ENCODE assay signal across 11 mouse cellular contexts in the genomic region with DNA sequence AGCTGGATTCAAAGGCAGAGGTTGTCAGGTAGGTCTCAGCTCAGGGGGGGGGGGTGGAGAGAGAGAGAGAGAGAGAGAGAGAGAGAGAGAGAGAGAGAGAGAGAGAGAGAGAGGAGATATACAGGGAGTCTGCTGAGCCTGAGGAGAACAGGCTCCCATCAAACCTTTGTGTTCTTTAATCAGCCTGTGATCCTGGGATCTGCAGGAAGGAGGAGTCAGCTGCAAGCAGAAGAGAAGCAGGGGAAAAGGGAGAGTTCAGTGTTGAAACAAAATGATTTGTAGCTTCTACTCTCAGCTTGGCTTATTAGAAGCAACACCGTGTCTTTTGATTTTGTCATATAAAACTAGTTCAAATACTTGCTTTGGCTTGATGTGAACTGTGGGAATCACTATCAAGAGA. TPM values are rescaled to one million over a fixed set of nuclear protein-coding genes. Genes with fewer than 3 reads are reported as not detected.
DNase-seq lines count a peak whose midpoint lies in the region; ATAC-seq and TF ChIP-seq lines count a peak whose summit lies in the region.
"Had no signal": no experiment of that assay in that cellular context is flagged by ENCODE, and none has a peak within 500 bp of the region (broad histone marks: within the 10 kb centered on the region; RNA-seq: fewer than 3 reads in every experiment).

TSS of gene Gpr149 (minus strand) at position 168 of the 400 bp plus-strand sequence.

- intact Hi-C loops in heart, postnatal 10 days (cut with DNase I) = no loop called here
- intact Hi-C loops in left cerebral cortex, postnatal 25 days (cut with DNase I) = no loop called here
- intact Hi-C loops in left cerebral cortex, postnatal 4 days (cut with DNase I) = loop anchor here (2.0 kb wide), 1 partner anchor 64 kb away; no protein-coding TSS in a partner anchor

- H3K4me3 ChIP-seq in heart, embryonic 14.5 days (ENCODE audit: control insufficient read depth in 1 of 2, insufficient read depth in 1 of 2, low read depth in 1 of 2, low read length in 2 of 2) = peak within 1 kb of the TSS; percentile 40 to 41
- H3K4me3 ChIP-seq in ES-E14 (ENCODE audit: insufficient read depth in 1 of 2, low read depth in 1 of 2, low read length in 2 of 2, poor library complexity in 1 of 2, severe bottlenecking in 1 of 2) = peak within 1 kb of the TSS; percentile 52 to 56; a peak in 2 of 4 replicates
- peak within 1 kb of the TSS; percentile 55 for H3K4me3 ChIP-seq in hindbrain, embryonic 10.5 days
- H3K4me3 ChIP-seq in midbrain, embryonic 10.5 days = peak within 1 kb of the TSS; percentile 63

- peak within 1 kb of the TSS; percentile 87 for H3K4me2 ChIP-seq in heart, embryonic 14.5 days (ENCODE audit: low read length)

- no peak within 1 kb of the TSS for H3K27ac ChIP-seq in heart, embryonic 14.5 days (replicated peaks in 1 of 2; ENCODE audit: control insufficient read depth in 1 of 2, insufficient read depth in 1 of 2, low read depth in 2 of 2, low read length in 2 of 2)
- H3K27ac ChIP-seq in ES-E14 (ENCODE audit: insufficient read depth, low read depth, low read length, poor library complexity, severe bottlenecking) = no peak within 1 kb of the TSS
- H3K27ac ChIP-seq in hindbrain, embryonic 10.5 days = 0 out of 2 replicates have a peak within 1 kb of the TSS, but pooled peaks have one; percentile 46
- H3K27ac ChIP-seq in midbrain, embryonic 10.5 days (replicated peaks) = no peak within 1 kb of the TSS

- H3K9me3 ChIP-seq in heart, embryonic 14.5 days (ENCODE audit: control insufficient read depth, low read length) = no peaks in the 10 kb centered on the region
- H3K9me3 ChIP-seq in ES-E14 (ENCODE audit: control insufficient read depth, insufficient read depth, low read depth, low read length) = no peaks in the 10 kb centered on the region
- H3K9me3 ChIP-seq in hindbrain, embryonic 10.5 days = no peaks in the 10 kb centered on the region
- H3K9me3 ChIP-seq in midbrain, embryonic 10.5 days (replicated peaks) = no peaks in the 10 kb centered on the region

- H3K9ac ChIP-seq in heart, embryonic 14.5 days (ENCODE audit: low read length) = peak within 1 kb of the TSS; percentile 34; the same call in 1 of the 2 replicates
- no peak within 1 kb of the TSS for H3K9ac ChIP-seq in ES-E14 (ENCODE audit: insufficient read depth, low read depth, low read length, poor library complexity, severe bottlenecking)

- H3K27me3 ChIP-seq in heart, embryonic 14.5 days (ENCODE audit: control insufficient read depth, insufficient read depth, low read length) = peaks cover 15% of the 10 kb centered on the region
- peaks cover 30% of the 10 kb centered on the region for H3K27me3 ChIP-seq in hindbrain, embryonic 10.5 days (ENCODE audit: insufficient read depth, poor library complexity, severe bottlenecking)
- peaks cover 34% of the 10 kb centered on the region for H3K27me3 ChIP-seq in midbrain, embryonic 10.5 days (ENCODE audit: low read depth, poor library complexity, severe bottlenecking)

- no peaks in the 10 kb centered on the region for H3K36me3 ChIP-seq in heart, embryonic 14.5 days (ENCODE audit: control insufficient read depth, insufficient read depth, low read length)
- H3K36me3 ChIP-seq in ES-E14 (ENCODE audit: control insufficient read depth, insufficient read depth, low read length, poor library complexity, severe bottlenecking) = no peaks in the 10 kb centered on the region
- no peaks in the 10 kb centered on the region for H3K36me3 ChIP-seq in hindbrain, embryonic 10.5 days
- no peaks in the 10 kb centered on the region for H3K36me3 ChIP-seq in midbrain, embryonic 10.5 days

- DNase-seq in heart, postnatal 10 days = no peak
- no peak for DNase-seq in ES-E14 (ENCODE audit: low read depth, low spot score)
- DNase-seq in hindbrain, embryonic 10.5 days (ENCODE audit: low spot score) = no peak
- no peak for DNase-seq in midbrain, embryonic 10.5 days (ENCODE audit: low spot score)
- no peak for DNase-seq in left cerebral cortex, postnatal 25 days (ENCODE audit: low spot score in 2 of 2)
- DNase-seq in right cerebral cortex, postnatal 4 days = no peak
- no peak for DNase-seq in left cerebral cortex, postnatal 4 days
- DNase-seq: adrenal gland, adult 8-10 months had no signal

- no peak for ATAC-seq in heart, embryonic 14.5 days (ENCODE audit: insufficient number of reproducible peaks, insufficient read depth, low FRiP score, low read depth)
- ATAC-seq: inflammation-experienced regulatory T-cells, adult 6 months had no signal

- in situ Hi-C loops in ES-E14 (cut with MboI; ENCODE audit: low sequenced_read_pairs in 2 of 2, unreplicated experiment in 2 of 2) = no loop called here

- H3K4me1 ChIP-seq in heart, embryonic 14.5 days (ENCODE audit: control insufficient read depth in 2 of 2, insufficient read depth in 2 of 2, low read length in 2 of 2) = peaks cover 0 to 2% of the 10 kb centered on the region in 2 experiments; a peak in 1 of 4 replicates
- H3K4me1 ChIP-seq in ES-E14 (ENCODE audit: control insufficient read depth in 2 of 2, insufficient read depth in 2 of 2, low read length in 2 of 2, poor library complexity in 1 of 2) = no peaks in the 10 kb centered on the region
- H3K4me1 ChIP-seq in hindbrain, embryonic 10.5 days (replicated peaks) = peaks cover 15% of the 10 kb centered on the region
- H3K4me1 ChIP-seq in midbrain, embryonic 10.5 days = peaks cover 14% of the 10 kb centered on the region

- WGBS in heart, embryonic 14.5 days = 69% methylated on average over 1 of the region's 1 CpGs
- WGBS in hindbrain, embryonic 10.5 days = 89% methylated on average over 1 of the region's 1 CpGs
- WGBS in midbrain, embryonic 10.5 days = 86% methylated on average over 1 of the region's 1 CpGs

TF ChIP-seq in ES-E14, 5 proteins besides CTCF, POLR2A, EP300 and RAD21:
- TF ChIP-seq ZNF384 (IDR thresholded peaks at IDR 0.05; ENCODE audit: low read depth, low read length) (no peak), ZC3H11A (IDR thresholded peaks at IDR 0.05; ENCODE audit: borderline replicate concordance, low read depth, low read length) (no peak), CHD2 (IDR thresholded peaks at IDR 0.05; ENCODE audit: low read depth, low read length) (no peak), MAFK (IDR thresholded peaks at IDR 0.05; ENCODE audit: insufficient read depth, low read depth, low read length) (no peak), HCFC1 (IDR thresholded peaks at IDR 0.05; ENCODE audit: borderline replicate concordance, insufficient read depth, low read length) (no peak)

RNA-seq across cellular contexts. Expression of gene Gpr149, which starts in this region (rescaled TPM):
- polyA plus RNA-seq in heart, embryonic 14.5 days (2014; fragmentation: Nextera tagmentation; extraction: Ambion mirVana) = 0.19 TPM in 1 of 2 replicates, not detected in the other
- total RNA-seq in heart, postnatal 10 days (2021) = not detected
- 0.13 TPM in 1 of 2 replicates, not detected in the other for total RNA-seq in ES-E14 (2012; rRNA removed)
- polyA plus RNA-seq in hindbrain, embryonic 10.5 days (2016; fragmentation: Nextera tagmentation; extraction: Ambion mirVana) = 0.30 and 0.39 TPM in 2 replicates
- 0.11 and 0.16 TPM in 2 replicates for polyA plus RNA-seq in midbrain, embryonic 10.5 days (2016; fragmentation: Nextera tagmentation; extraction: Ambion mirVana)
- total RNA-seq in left cerebral cortex, postnatal 25 days (2021) = 1 to 10 TPM in 1 of 2 experiments, under 1 TPM in 1; 0.69 to 3.4 TPM
- total RNA-seq in left cerebral cortex, postnatal 4 days (2021) = 1 to 10 TPM; 4.6 to 5.1 TPM
- total RNA-seq: common myeloid progenitor, adult 5-6 weeks had no signal
- polyA plus RNA-seq: inflammation-experienced regulatory T-cells, adult 6 months had no signal
